Mouse (Mus musculus) skeletal muscle tissue, adult 2 months (tissue): ENCODE results near the gene Pabpc6.

Experiments used
- DNase-seq: peaks from one replicate; pipeline ENCODE4 v3.0.0-alpha.2; 2012; ENCODE audit warnings: low read depth, low spot score

Pabpc6 gene

GRCm38 (mm10) chr17:9669283-9669905 is at the start of gene Pabpc6:
Gene Pabpc6, minus strand, starts transcription at chr17:9669717.
- no peak for DNase-seq

- DNase-seq = no peak
These were observed 41.4 kb upstream of the Pabpc6 start for GRCm38 (mm10) chr17:9710910-9711309.

- DNase-seq = no peak
These were observed 39.4 kb upstream of the Pabpc6 start for GRCm38 (mm10) chr17:9708888-9709287.

GRCm38 (mm10) chr17:9707356-9707755 is 37.8 kb upstream of the Pabpc6 start:
- DNase-seq = no peak

- no peak for DNase-seq
These were observed 28.2 kb upstream of the Pabpc6 start for GRCm38 (mm10) chr17:9697763-9698162.

GRCm38 (mm10) chr17:9691251-9691650 is 21.7 kb upstream of the Pabpc6 start:
- no peak for DNase-seq

GRCm38 (mm10) chr17:9683539-9684155 is 14.1 kb upstream of the Pabpc6 start:
- DNase-seq = no peak

GRCm38 (mm10) chr17:9680741-9681140 is 11.2 kb upstream of the Pabpc6 start:
- DNase-seq = no peak

GRCm38 (mm10) chr17:9675175-9675789 is 5.8 kb upstream of the Pabpc6 start:
- peak; percentile 1 for DNase-seq

- DNase-seq = no peak
These were observed 1.6 kb downstream of the Pabpc6 start for GRCm38 (mm10) chr17:9667955-9668354.

- DNase-seq = no peak
These were observed 10.9 kb downstream of the Pabpc6 start for GRCm38 (mm10) chr17:9658651-9659050.

- DNase-seq = no peak
These were observed 15.4 kb downstream of the Pabpc6 start for GRCm38 (mm10) chr17:9654155-9654554.

- DNase-seq = no peak
These were observed 21.9 kb downstream of the Pabpc6 start for GRCm38 (mm10) chr17:9647644-9648043.

- DNase-seq = no peak
These were observed 25.8 kb downstream of the Pabpc6 start for GRCm38 (mm10) chr17:9643657-9644180.

- DNase-seq = no peak
These were observed 32.5 kb downstream of the Pabpc6 start for GRCm38 (mm10) chr17:9637011-9637410.

- no peak for DNase-seq
These were observed 36.8 kb downstream of the Pabpc6 start for GRCm38 (mm10) chr17:9632579-9633252.

- no peak for DNase-seq
These were observed 37.4 kb downstream of the Pabpc6 start for GRCm38 (mm10) chr17:9632140-9632539.

- DNase-seq = no peak
These were observed 38.4 kb downstream of the Pabpc6 start for GRCm38 (mm10) chr17:9631081-9631480.

- no peak for DNase-seq
These were observed 42.5 kb downstream of the Pabpc6 start for GRCm38 (mm10) chr17:9627011-9627410.
